Mouse (Mus musculus) right cerebral cortex, postnatal 4 days (tissue): Measurements from ENCODE around the gene Midn.
A peak's percentile ranks its signal among the peaks of the same experiment; 100 is the strongest.

Source experiments
- DNase-seq: peaks from one replicate; pipeline ENCODE4 v3.0.0-alpha.2; 2022

The Midn gene

GRCm38 (mm10) chr10:80196778-80197581, 48.9 kb downstream of the Midn start:
- DNase-seq, result no peak

GRCm38 (mm10) chr10:80199440-80200008, 51.5 kb downstream of the Midn start:
- DNase-seq, result peak; percentile 64

- DNase-seq, result no peak
These were observed 52.4 kb downstream of the Midn start for GRCm38 (mm10) chr10:80200485-80200884.

GRCm38 (mm10) chr10:80204055-80204454, 56.0 kb downstream of the Midn start:
- no peak for DNase-seq

- no peak for DNase-seq
These were observed 59.1 kb downstream of the Midn start for GRCm38 (mm10) chr10:80207201-80207600.

GRCm38 (mm10) chr10:80207676-80208075, 59.6 kb downstream of the Midn start:
- no peak for DNase-seq
